Mouse (Mus musculus): ENCODE measurements at regions not wholly inside any gene's neighbourhood (a gene's known extent, or its start where the extent isn't known, plus 50 kb on each side); places are given as distances from the start of the nearest gene placed in this dataset.

GRCm38 (mm10) chr12:109539046-109539445 is 61.1 kb downstream of the Rtl1 start:
- DNase-seq, result peak; percentile 34

GRCm38 (mm10) chr12:109538641-109539040 is 61.5 kb downstream of the Rtl1 start:
- no peak for DNase-seq

- DNase-seq, result no peak
Observed at GRCm38 (mm10) chr12:109536536-109536935, 63.6 kb downstream of the Rtl1 start.

GRCm38 (mm10) chr12:109532392-109532791 is 67.7 kb downstream of the Rtl1 start:
- DNase-seq, result no peak

GRCm38 (mm10) chr12:109531347-109532023 is 68.6 kb downstream of the Rtl1 start:
- DNase-seq, result no peak

GRCm38 (mm10) chr12:109530215-109531050 is 69.7 kb downstream of the Rtl1 start:
- DNase-seq, result no peak

DNA sequence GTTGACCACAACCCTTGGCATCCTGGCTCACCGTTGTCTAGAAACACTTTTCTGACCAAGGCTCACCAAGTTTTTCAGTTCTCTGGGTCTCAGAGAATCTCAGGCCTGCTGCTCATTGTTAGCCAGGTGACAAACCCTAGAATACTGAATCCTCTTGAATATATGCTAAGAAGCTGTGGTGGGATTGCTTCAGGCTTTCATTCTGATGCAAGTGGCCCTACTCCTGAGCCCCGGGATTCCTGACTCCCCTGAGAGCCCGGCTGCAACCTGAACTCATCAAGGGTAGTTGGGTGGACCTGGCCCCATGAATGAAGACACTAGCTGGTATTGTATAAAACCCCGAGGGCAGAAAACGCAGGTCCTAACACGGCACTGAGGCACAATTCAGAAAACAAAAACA is 70.6 kb downstream of the Rtl1 start:
- DNase-seq, result no peak

GRCm38 (mm10) chr12:109528966-109529365 is 71.2 kb downstream of the Rtl1 start:
- DNase-seq, result no peak

GRCm38 (mm10) chr12:109528263-109528545 is 71.9 kb downstream of the Rtl1 start:
- no peak for DNase-seq

GRCm38 (mm10) chr12:109527414-109528262 is 72.5 kb downstream of the Rtl1 start:
- DNase-seq, result no peak

GRCm38 (mm10) chr12:109525613-109526012 is 73.0 kb downstream of the Dlk1 start:
- no peak for DNase-seq

DNA sequence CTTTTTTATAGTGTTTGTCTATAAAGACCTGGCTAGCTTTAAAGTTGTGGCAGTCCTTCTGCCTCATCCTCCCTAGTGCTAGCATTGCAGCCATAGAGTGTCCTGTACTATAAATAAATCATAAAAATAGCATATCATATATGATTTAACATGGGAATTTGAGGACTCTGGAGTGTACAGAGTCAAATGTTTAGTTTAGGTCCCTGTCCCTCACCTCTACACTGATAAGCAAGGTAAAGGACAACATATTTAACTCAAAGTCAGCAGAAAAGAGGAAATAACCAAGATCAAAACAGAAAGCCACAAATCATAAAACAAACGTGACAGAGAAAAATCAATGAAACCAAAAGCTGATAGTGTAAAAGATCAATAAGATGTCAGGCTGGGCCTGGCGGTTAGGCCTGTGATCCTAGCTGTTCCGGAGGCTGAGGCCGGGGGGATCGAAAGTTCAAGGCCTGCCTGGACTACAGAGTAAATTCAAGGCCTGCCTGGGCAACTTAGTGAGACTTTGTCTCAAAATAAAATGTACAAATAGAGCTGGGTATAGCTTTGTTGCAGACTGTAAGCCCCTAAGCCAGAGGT is 68.7 kb downstream of the Dlk1 start:
- no peak for DNase-seq

DNA sequence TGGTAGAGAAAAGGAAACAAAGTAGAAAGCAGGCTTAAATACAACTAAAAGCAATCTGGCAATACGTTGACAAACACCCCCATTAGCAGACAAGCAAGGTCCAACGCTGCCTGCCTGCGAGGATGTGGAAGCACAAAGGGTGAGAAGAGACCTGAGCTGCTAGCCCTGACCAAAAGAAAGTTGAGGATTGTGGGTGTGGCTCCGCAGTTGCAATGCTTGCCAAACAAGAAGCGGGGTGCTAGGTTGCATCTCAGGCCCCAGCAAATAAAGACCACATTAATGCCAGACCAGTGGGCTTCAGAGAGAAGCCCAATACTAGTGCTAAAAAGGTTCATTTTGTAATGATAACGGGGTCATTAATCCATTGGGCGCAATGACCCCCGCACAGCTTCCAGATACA is 67.8 kb downstream of the Dlk1 start:
- DNase-seq, result no peak

DNA sequence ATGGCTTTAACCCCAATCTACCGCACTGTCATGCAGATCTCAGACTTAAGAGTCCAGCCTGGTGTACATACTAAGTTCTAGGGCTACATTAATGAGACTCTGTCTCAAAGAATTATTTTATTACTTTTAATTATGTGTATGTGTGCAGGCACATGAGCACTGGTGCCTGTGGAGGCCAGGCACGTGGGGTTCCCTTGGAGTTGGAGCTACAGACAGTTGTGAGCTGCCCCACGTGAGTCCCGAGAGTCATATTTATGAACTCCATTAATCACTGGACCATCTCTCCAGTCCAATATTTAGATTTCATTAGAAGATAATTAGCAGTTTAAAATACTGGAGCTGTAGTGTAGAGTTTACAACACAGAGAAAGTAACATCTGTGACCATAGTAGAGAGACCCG is 67.2 kb downstream of the Dlk1 start:
- DNase-seq, result no peak

DNA sequence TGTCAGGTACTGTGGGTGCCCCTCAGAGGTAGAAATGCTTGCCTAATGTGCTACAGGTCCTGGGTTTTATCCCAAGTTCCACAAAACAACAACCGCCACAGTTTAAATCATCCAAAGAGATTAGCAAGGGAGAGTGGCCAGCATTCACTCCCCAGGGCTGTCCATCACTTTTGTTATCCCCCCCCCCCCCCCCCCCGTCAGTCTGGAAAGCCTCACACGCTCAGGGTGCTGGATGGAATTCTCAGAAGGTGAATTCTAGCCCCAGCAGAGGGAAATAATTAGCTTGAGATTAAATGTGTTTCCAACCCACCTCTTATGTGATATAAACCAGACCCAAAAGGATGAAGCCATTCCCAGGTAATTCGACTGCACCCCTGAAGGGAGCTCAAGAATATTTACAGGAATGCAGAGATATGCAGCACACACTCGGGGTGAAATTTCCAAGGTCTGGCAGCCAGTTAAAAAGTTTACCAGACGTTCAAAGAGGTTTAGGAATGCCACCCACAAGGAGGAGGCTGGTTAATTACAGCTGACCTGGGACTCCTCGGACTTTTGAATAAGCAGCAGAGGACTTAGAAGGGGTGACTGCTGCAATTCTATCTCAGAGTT is 65.9 kb downstream of the Dlk1 start:
- no peak for DNase-seq

GRCm38 (mm10) chr12:109517764-109518163 is 65.1 kb downstream of the Dlk1 start:
- no peak for DNase-seq

DNA sequence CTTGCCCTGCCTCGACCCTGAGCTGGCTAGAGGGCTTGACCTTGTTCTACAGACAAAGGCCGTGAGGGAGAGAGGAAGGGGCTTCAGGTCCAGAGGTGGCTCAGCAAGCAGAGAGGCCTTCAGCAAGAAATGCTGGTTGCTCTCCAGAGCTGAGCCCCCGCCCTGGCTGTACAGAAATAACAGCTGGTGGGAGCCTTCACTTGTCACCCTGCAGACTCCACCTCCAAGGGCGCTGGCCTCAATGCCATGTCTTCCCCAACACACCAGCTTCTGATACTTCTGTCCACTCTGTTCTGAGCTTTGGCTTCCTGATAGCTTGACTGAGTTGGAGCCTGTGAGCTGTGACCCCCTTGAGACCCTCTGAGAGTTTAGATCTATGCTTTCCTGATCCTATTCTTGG is 64.3 kb downstream of the Dlk1 start:
- no peak for DNase-seq

- no peak for DNase-seq
Observed at GRCm38 (mm10) chr12:109514292-109514818, 61.7 kb downstream of the Dlk1 start.

All from cerebellum, adult 9-11 months (tissue).